Mouse (Mus musculus) megakaryocyte, embryonic 14.5 days (primary cell): Measurements from ENCODE around the gene Asb4.

Experiments used
- FLI1 ChIP-seq: IDR thresholded peaks from 2 replicates; pipeline ENCODE4 v1.6.1; 2012; ENCODE audit warnings: low read length, inconsistent platforms, mixed read lengths
- GATA1 ChIP-seq: IDR thresholded peaks from 3 replicates; pipeline ENCODE4 v1.6.1; 2012; ENCODE audit warnings: mixed read lengths, low read length, inconsistent platforms, borderline replicate concordance

GRCm38 (mm10) chr6:5447013-5447412 is 63.8 kb downstream of the Asb4 start:
- TF ChIP-seq GATA1 (no peak), FLI1 (no peak)
